Mouse (Mus musculus): ENCODE measurements at regions not wholly inside any gene's neighbourhood (a gene's known extent, or its start where the extent isn't known, plus 50 kb on each side); places are given as distances from the start of the nearest gene placed in this dataset.

GRCm38 (mm10) chr10:99627355-99627754 is 132.1 kb downstream of the Csl start:
- WGBS (ENCODE audit: insufficient replicate concordance), result 44% methylated on average over 6 of the region's 6 CpGs

GRCm38 (mm10) chr10:99632250-99632985 is 127.0 kb downstream of the Csl start:
- no peak overlapping the region for H3K27ac ChIP-seq (ENCODE audit: low read length)
- H3K4me1 ChIP-seq (ENCODE audit: control insufficient read depth, low read depth, low read length), result no peaks in the 10 kb centered on the region
- H3K4me2 ChIP-seq (ENCODE audit: low read depth, low read length), result no peak overlapping the region
- 56% methylated on average over 6 of the region's 6 CpGs for WGBS (ENCODE audit: insufficient replicate concordance)
- H3K4me3 ChIP-seq (ENCODE audit: low read depth, low read length), result no peak overlapping the region
- no peak for ATAC-seq (ENCODE audit: low read depth)
- H3K27me3 ChIP-seq (ENCODE audit: control insufficient read depth, insufficient read depth, low read depth, low read length), result no peaks in the 10 kb centered on the region
- H3K9me3 ChIP-seq (replicated peaks; ENCODE audit: control insufficient read depth, low read length), result no peaks in the 10 kb centered on the region
- H3K36me3 ChIP-seq (ENCODE audit: control insufficient read depth, insufficient read depth), result no peaks in the 10 kb centered on the region
- no peak overlapping the region for H3K9ac ChIP-seq (ENCODE audit: low read depth, low read length)

More at GRCm38 (mm10) chr10:99627355-99627754, 132.1 kb downstream of the Csl start:
- H3K27me3 ChIP-seq (ENCODE audit: control insufficient read depth, insufficient read depth, low read depth, low read length), result no peaks in the 10 kb centered on the region
- no peak overlapping the region for H3K27ac ChIP-seq (ENCODE audit: low read length)
- no peak overlapping the region for H3K4me2 ChIP-seq (ENCODE audit: low read depth, low read length)
- H3K9ac ChIP-seq (ENCODE audit: low read depth, low read length), result no peak overlapping the region
- H3K9me3 ChIP-seq (replicated peaks; ENCODE audit: control insufficient read depth, low read length), result no peaks in the 10 kb centered on the region
- no peak overlapping the region for H3K4me3 ChIP-seq (ENCODE audit: low read depth, low read length)
- H3K4me1 ChIP-seq (ENCODE audit: control insufficient read depth, low read depth, low read length), result no peaks in the 10 kb centered on the region
- H3K36me3 ChIP-seq (ENCODE audit: control insufficient read depth, insufficient read depth), result no peaks in the 10 kb centered on the region
- no peak for ATAC-seq (ENCODE audit: low read depth)

GRCm38 (mm10) chr10:99635796-99636195 is 123.7 kb downstream of the Csl start:
- no peaks in the 10 kb centered on the region for H3K9me3 ChIP-seq (replicated peaks; ENCODE audit: control insufficient read depth, low read length)
- no peaks in the 10 kb centered on the region for H3K27me3 ChIP-seq (ENCODE audit: control insufficient read depth, insufficient read depth, low read depth, low read length)
- H3K9ac ChIP-seq (ENCODE audit: low read depth, low read length), result no peak overlapping the region
- H3K4me3 ChIP-seq (ENCODE audit: low read depth, low read length), result no peak overlapping the region
- H3K36me3 ChIP-seq (ENCODE audit: control insufficient read depth, insufficient read depth), result no peaks in the 10 kb centered on the region
- no peaks in the 10 kb centered on the region for H3K4me1 ChIP-seq (ENCODE audit: control insufficient read depth, low read depth, low read length)
- H3K27ac ChIP-seq (ENCODE audit: low read length), result no peak overlapping the region
- no peak overlapping the region for H3K4me2 ChIP-seq (ENCODE audit: low read depth, low read length)
- WGBS (ENCODE audit: insufficient replicate concordance), result 55% methylated on average over 4 of the region's 4 CpGs
- ATAC-seq (ENCODE audit: low read depth), result no peak

DNA sequence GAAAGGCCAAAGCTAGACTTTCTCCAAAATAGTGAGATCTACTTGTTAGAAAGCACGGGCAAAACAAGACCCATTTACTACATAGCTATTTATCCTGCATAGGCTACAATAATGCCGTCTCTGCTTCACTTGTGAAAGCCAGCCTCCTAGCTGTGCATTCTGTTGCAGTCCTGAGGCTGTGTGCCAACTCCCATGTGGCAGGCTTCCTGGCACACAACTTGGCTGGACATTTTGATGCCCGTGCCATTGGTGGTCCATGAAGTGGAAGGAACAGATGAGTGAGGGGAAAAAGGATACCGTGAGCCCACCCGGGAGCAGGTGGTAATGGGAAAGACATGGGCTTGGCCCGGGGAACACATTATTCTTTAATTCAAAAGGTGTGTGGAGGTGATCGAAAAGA is 120.4 kb downstream of the Csl start:
- Histone ChIP-seq H3K9me3 (replicated peaks; ENCODE audit: control insufficient read depth, low read length) (no peaks in the 10 kb centered on the region), H3K4me2 (ENCODE audit: low read depth, low read length) (no peak overlapping the region), H3K27me3 (ENCODE audit: control insufficient read depth, insufficient read depth, low read depth, low read length) (no peaks in the 10 kb centered on the region), H3K4me1 (ENCODE audit: control insufficient read depth, low read depth, low read length) (no peaks in the 10 kb centered on the region), H3K27ac (ENCODE audit: low read length) (no peak overlapping the region), H3K9ac (ENCODE audit: low read depth, low read length) (no peak overlapping the region), H3K4me3 (ENCODE audit: low read depth, low read length) (no peak overlapping the region), H3K36me3 (ENCODE audit: control insufficient read depth, insufficient read depth) (no peaks in the 10 kb centered on the region)
- 65% methylated on average over 7 of the region's 7 CpGs for WGBS (ENCODE audit: insufficient replicate concordance)
- no peak for ATAC-seq (ENCODE audit: low read depth)

DNA sequence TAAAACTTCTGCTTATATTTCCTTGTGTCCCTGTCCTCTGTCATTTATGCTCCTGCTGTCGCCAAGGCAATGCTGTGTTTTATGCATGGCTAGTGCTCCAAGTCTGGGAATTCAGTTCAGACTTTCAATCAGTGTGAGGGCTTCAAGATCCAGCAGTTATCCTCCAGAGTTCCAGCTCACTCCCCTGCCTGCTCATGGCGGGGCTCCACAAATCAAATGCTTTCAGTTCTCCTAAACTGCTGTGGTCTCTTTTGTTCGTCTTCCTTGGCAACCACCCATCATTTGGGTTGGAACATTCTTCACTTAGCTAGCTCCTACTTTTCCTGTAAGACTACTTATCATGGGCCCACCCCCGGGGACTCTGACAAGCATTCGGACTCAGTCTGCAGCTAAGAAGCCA is 120.0 kb downstream of the Csl start:
- 53% methylated on average over 5 of the region's 5 CpGs for WGBS (ENCODE audit: insufficient replicate concordance)
- no peak overlapping the region for H3K9ac ChIP-seq (ENCODE audit: low read depth, low read length)
- H3K36me3 ChIP-seq (ENCODE audit: control insufficient read depth, insufficient read depth), result no peaks in the 10 kb centered on the region
- H3K9me3 ChIP-seq (replicated peaks; ENCODE audit: control insufficient read depth, low read length), result no peaks in the 10 kb centered on the region
- H3K27me3 ChIP-seq (ENCODE audit: control insufficient read depth, insufficient read depth, low read depth, low read length), result no peaks in the 10 kb centered on the region
- no peaks in the 10 kb centered on the region for H3K4me1 ChIP-seq (ENCODE audit: control insufficient read depth, low read depth, low read length)
- no peak for ATAC-seq (ENCODE audit: low read depth)
- no peak overlapping the region for H3K27ac ChIP-seq (ENCODE audit: low read length)
- H3K4me2 ChIP-seq (ENCODE audit: low read depth, low read length), result no peak overlapping the region
- H3K4me3 ChIP-seq (ENCODE audit: low read depth, low read length), result no peak overlapping the region

GRCm38 (mm10) chr10:99641784-99642183 is 117.7 kb downstream of the Csl start:
- Histone ChIP-seq H3K36me3 (ENCODE audit: control insufficient read depth, insufficient read depth) (no peaks in the 10 kb centered on the region), H3K9ac (ENCODE audit: low read depth, low read length) (no peak overlapping the region), H3K27me3 (ENCODE audit: control insufficient read depth, insufficient read depth, low read depth, low read length) (no peaks in the 10 kb centered on the region), H3K4me3 (ENCODE audit: low read depth, low read length) (no peak overlapping the region), H3K27ac (ENCODE audit: low read length) (no peak overlapping the region), H3K4me1 (ENCODE audit: control insufficient read depth, low read depth, low read length) (no peaks in the 10 kb centered on the region), H3K4me2 (ENCODE audit: low read depth, low read length) (no peak overlapping the region), H3K9me3 (replicated peaks; ENCODE audit: control insufficient read depth, low read length) (no peaks in the 10 kb centered on the region)
- no peak for ATAC-seq (ENCODE audit: low read depth)
- 10% methylated on average over 11 of the region's 11 CpGs for WGBS (ENCODE audit: insufficient replicate concordance)

DNA sequence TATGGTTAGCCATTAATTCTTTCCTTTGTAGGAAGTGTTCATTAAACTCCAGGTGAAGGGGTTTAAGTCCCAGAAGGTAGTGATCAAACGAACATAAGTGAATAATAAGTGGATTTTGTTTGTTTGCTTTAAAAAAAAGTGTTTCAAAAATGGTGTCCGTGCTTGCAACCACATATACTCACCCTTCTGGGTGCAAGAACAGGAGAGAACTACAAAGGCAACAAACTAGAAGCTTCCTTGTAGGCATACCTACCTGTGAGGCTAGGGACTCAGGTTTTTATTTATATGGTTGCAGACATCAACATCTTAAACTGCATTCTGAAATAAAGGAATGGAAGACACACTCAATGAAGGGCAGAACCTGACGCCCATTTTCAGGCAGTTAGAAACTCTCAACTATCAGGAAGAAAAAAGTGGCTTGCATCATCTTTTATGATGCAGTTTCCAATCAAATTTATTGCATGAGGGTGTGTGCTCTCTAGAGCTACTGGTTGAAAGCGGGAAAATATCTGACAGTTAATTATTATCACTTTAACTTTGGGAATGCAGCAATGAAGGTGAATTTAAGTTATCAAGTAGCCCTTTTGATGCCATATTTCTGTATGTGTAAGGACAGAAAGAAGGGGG is 117.1 kb downstream of the Csl start:
- Histone ChIP-seq H3K4me3 (ENCODE audit: low read depth, low read length) (no peak overlapping the region), H3K4me1 (ENCODE audit: control insufficient read depth, low read depth, low read length) (no peaks in the 10 kb centered on the region)
- no peak for ATAC-seq (ENCODE audit: low read depth)

DNA sequence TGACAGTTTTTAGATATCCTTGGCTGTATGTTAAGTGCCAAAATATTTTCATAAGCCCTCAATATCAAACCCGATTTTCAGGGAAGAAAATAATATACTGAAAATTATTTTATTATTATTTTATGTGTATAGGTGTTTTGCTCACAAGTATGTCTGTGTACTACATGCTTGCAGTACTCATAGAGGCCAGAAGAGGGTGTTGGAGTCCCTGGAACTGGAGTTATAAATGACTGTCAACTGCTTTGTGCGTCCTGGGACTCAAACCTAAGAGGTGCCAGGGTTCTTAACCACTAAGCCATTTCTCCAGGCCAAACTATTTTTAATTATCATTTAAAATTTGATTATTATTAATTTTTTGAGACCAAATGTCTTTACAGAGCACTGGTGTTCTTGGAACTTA is 114.5 kb downstream of the Csl start:
- no peak overlapping the region for H3K9ac ChIP-seq (ENCODE audit: low read depth, low read length)

More for the DNA sequence above, 117.1 kb downstream of the Csl start:
- Histone ChIP-seq H3K27me3 (ENCODE audit: control insufficient read depth, insufficient read depth, low read depth, low read length) (no peaks in the 10 kb centered on the region), H3K4me2 (ENCODE audit: low read depth, low read length) (no peak overlapping the region), H3K36me3 (ENCODE audit: control insufficient read depth, insufficient read depth) (no peaks in the 10 kb centered on the region), H3K27ac (ENCODE audit: low read length) (no peak overlapping the region), H3K9ac (ENCODE audit: low read depth, low read length) (no peak overlapping the region), H3K9me3 (replicated peaks; ENCODE audit: control insufficient read depth, low read length) (no peaks in the 10 kb centered on the region)
- 44% methylated on average over 4 of the region's 4 CpGs for WGBS (ENCODE audit: insufficient replicate concordance)

DNA sequence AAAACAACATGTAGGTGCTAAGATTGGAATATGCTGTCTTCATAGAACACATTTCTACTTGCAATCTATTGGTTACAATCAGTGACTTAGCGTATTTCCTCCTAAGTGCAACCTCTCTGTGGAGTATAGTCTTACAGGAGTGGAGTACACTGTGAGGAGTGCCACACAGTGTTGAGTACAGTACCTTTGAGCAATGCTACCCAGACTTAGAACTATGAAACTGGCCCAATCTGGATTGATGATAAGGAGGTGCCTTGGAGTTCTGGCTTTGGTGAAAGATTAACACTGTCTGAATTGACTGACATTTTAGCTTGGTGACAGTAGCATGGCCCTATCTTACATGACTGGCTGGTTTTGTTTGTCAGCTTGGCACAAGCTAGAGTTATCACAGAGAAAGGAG is 107.4 kb downstream of the Csl start:
- Histone ChIP-seq H3K9me3 (replicated peaks; ENCODE audit: control insufficient read depth, low read length) (no peaks in the 10 kb centered on the region), H3K36me3 (ENCODE audit: control insufficient read depth, insufficient read depth) (no peaks in the 10 kb centered on the region), H3K4me2 (ENCODE audit: low read depth, low read length) (no peak overlapping the region), H3K27me3 (ENCODE audit: control insufficient read depth, insufficient read depth, low read depth, low read length) (no peaks in the 10 kb centered on the region), H3K4me1 (ENCODE audit: control insufficient read depth, low read depth, low read length) (no peaks in the 10 kb centered on the region), H3K9ac (ENCODE audit: low read depth, low read length) (no peak overlapping the region), H3K4me3 (ENCODE audit: low read depth, low read length) (no peak overlapping the region), H3K27ac (ENCODE audit: low read length) (no peak overlapping the region)
- 51% methylated on average over 1 of the region's 1 CpGs for WGBS (ENCODE audit: insufficient replicate concordance)
- ATAC-seq (ENCODE audit: low read depth), result no peak

More for the DNA sequence above, 114.5 kb downstream of the Csl start:
- no peaks in the 10 kb centered on the region for H3K9me3 ChIP-seq (replicated peaks; ENCODE audit: control insufficient read depth, low read length)
- no peak overlapping the region for H3K4me3 ChIP-seq (ENCODE audit: low read depth, low read length)
- WGBS (ENCODE audit: insufficient replicate concordance), result 29% methylated on average over 2 of the region's 2 CpGs
- H3K27ac ChIP-seq (ENCODE audit: low read length), result no peak overlapping the region
- no peak overlapping the region for H3K4me2 ChIP-seq (ENCODE audit: low read depth, low read length)
- no peaks in the 10 kb centered on the region for H3K36me3 ChIP-seq (ENCODE audit: control insufficient read depth, insufficient read depth)
- no peaks in the 10 kb centered on the region for H3K27me3 ChIP-seq (ENCODE audit: control insufficient read depth, insufficient read depth, low read depth, low read length)
- no peak for ATAC-seq (ENCODE audit: low read depth)
- H3K4me1 ChIP-seq (ENCODE audit: control insufficient read depth, low read depth, low read length), result no peaks in the 10 kb centered on the region

Measured in liver, embryonic 16.5 days (tissue).